Mouse (Mus musculus): Measurements from ENCODE around the gene Ccdc138. TPM values are rescaled to one million over a fixed set of nuclear protein-coding genes. Genes with fewer than 3 reads are reported as not detected.
"Not testable (repeated sequence)": the region's sequence is repeated elsewhere in the genome, so short reads cannot be mapped to it uniquely, and the experiment has no call there.

The Ccdc138 gene
- total RNA-seq (2015; ENCODE audit: low replicate concordance) (0.19 and 2.3 TPM in 2 replicates), total RNA-seq (2017; ENCODE audit: low replicate concordance) (3.7 and 4.7 TPM in 2 replicates)

DNA sequence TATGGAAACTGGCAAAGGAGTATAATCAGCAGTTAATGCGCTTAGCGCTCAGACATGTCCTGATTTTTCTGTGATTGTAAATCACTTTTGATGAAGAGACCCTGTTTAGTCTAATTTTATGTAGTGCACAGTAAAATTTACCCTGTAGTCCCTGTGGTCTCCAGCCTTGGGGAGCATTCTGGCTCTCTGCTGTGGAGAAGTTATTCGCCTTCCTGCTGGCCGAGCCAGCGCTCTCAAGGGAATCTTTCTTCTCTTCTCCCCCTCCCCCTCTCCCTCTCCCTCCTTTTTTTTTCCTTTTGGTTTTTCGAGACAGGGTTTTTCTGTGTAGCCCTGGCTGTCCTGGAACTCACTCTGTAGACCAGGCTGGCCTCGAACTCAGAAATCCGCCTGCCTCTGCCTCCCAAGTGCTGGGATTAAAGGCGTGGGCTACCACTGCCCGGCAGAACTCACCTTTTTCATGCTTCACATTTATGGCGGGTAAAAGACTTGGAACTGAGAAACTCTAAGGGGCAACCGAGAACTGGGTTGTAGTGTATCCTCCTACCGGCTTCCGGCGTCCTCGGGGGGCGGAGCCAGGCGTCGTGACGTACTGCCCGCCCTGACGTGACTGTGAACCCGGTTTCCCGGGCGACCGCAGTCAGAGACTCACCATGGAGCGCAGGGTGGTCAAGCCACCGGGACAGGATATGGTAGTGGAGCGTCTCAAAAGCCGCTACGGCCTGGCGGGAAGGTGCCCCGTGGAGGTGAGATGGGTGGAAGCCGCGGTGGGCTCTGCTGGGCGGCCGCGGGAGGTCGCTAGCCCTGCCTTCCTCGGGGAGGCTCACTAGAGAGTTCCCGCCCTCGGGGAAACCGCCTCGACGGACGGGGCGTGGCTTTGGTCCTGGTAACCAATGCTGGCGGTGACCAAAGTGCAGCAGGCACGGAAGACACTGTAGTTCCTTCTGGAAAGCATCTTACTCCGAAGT is at the start of gene Ccdc138:
TSS of gene Ccdc138 (plus strand) at position 629 of the 965 bp plus-strand sequence.
- ATAC-seq (replicated peaks; ENCODE audit: low FRiP score, poor library complexity, severe bottlenecking) = peak; percentile 99

DNA sequence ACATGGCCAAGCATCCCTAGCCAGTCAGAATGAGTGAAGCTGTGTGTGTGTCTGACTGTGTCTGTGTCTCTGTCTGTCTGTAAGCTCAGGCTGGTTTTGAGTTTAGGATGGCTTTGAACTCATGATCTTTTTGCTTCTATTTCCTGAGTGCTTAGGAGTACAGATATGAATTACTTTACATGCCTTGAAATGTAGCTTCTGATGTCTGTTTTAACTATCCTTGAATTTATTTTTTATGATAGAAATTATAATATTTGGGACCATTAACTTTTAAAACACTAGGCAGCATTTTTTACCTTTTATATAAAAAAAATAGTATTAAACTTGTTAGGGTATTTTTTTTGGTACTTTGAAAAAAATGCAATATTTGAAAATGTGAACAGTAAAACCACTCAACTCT is 46.2 kb upstream of the Ccdc138 start:
- ATAC-seq (replicated peaks; ENCODE audit: low FRiP score, poor library complexity, severe bottlenecking) = no peak

DNA sequence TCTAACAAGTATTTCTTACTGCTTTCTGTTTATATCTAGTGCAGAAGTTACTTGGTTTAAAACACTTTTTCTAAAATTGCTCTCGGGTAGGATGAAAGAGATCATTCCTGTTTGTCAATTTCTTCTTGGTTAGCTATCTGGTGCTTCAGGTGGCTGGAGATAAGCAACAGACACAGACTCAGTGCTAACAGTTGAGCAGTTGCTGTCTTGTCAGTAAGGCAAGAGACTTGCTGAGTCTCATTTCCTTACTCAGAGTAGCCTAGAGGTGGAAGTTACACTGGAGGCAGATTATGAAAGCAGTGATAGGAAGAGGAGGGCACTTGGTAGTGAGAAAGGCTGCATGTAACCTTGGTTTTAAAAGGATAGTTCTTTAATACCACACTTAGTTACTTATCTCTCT is 45.6 kb upstream of the Ccdc138 start:
- ATAC-seq (replicated peaks; ENCODE audit: low FRiP score, poor library complexity, severe bottlenecking) = peak; percentile 75

DNA sequence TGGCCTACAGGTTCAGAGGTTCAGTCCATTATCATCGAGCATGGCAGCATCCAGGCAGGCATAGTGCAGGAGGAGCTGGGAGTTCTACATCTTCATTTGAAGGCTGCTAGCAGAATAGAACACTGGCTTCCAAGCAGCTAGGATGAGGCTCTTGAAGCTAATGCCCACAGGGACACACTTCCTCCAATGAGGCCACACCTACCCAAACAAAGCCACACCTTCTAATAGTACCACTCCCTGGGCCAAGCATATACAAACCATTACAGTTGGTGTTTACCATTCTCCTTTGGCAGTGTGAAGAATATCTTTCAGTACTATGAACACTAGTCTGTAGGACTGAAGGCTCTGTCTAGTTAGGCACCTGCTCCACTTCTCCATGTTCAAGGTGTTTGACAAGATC is 37.9 kb upstream of the Ccdc138 start:
- ATAC-seq (replicated peaks; ENCODE audit: low FRiP score, poor library complexity, severe bottlenecking) = no peak

DNA sequence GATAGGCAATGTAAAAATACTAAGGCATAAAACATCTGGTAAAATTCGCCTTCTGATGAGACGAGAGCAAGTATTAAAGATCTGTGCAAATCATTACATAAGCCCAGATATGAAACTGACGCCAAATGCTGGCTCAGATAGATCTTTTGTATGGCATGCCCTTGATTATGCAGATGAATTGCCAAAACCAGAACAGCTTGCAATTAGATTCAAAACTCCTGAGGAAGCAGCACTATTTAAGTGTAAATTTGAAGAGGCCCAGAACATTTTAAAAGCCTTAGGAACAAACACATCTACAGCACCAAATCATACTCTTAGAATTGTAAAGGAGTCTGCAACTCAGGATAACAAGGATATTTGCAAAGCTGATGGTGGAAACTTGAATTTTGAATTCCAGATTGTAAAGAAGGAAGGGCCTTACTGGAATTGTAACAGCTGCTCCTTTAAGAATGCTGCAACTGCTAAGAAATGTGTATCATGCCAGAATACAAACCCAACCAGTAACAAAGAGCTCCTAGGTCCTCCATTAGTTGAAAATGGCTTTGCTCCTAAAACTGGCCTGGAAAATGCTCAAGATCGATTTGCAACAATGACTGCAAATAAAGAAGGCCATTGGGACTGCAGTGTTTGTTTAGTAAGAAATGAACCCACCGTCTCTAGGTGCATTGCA is 20.5 kb upstream of the Ccdc138 start:
- ATAC-seq (replicated peaks; ENCODE audit: low FRiP score, poor library complexity, severe bottlenecking) = no peak

DNA sequence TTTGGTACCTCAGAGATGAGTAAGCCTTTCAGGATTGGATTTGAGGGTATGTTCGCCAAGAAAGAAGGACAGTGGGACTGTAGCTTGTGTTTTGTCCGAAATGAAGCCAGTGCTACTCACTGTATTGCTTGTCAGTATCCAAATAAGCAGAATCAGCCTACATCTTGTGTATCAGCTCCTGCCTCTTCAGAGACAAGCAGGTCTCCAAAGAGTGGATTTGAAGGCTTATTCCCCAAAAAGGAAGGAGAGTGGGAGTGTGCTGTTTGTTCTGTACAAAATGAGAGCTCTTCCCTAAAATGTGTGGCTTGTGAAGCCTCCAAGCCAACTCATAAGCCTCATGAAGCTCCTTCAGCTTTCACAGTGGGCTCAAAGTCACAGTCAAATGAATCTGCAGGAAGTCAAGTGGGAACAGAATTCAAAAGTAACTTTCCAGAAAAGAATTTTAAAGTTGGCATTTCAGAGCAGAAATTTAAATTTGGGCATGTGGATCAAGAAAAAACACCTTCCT is 19.6 kb upstream of the Ccdc138 start:
- no peak for ATAC-seq (replicated peaks; ENCODE audit: low FRiP score, poor library complexity, severe bottlenecking)

DNA sequence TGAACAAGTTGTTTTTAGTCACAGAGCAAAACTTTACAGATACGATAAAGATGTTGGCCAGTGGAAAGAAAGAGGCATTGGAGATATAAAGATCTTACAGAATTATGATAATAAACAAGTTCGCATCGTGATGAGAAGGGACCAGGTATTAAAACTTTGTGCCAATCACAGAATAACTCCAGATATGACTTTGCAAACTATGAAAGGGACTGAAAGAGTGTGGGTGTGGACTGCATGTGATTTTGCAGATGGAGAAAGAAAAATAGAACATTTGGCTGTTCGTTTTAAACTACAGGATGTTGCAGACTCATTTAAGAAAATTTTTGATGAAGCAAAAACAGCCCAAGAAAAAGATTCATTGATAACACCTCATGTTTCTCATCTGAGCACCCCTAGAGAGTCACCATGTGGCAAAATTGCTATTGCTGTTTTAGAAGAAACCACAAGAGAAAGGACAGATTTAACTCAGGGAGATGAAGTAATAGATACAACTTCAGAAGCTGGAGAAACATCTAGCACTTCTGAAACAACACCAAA is 17.7 kb upstream of the Ccdc138 start:
- ATAC-seq (replicated peaks; ENCODE audit: low FRiP score, poor library complexity, severe bottlenecking) = no peak

DNA sequence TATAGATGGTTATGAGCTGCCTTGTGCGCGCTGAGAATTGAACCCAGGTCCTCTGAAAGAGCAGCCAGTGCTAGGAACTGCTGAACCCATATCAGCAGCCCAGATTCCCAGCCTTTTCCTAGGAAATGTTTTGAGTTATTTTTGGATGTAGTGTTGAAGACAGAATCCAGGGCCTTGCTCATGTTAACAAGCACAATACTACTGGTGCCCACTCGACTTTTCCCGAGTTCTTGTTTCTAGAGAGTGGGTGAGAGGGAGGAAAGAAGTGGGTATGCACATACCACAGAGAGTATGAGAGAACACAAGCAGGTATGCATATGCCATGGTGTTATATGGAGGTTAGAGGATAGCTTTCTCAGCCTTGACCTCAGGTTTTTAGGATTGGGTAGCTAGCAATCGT is 6.7 kb upstream of the Ccdc138 start:
- ATAC-seq (replicated peaks; ENCODE audit: low FRiP score, poor library complexity, severe bottlenecking) = no peak

DNA sequence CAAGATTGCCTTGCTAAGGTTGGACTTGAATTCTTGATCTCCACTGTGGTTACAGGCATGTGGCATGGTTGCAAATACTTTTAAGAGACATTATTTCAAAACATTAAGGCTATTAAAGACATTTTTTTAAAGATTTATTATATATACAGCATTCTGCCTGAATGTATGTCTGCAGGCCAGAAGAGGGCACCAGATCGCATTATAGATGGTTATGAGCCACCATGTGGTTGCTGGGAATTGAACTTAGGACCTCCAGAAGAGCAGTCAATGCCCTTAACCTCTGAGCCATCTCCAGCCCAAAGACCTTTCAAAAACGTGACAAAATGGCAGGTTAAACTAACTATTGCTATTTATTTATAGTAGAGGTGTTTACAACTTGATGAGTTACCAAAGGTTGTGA is 2.1 kb upstream of the Ccdc138 start:
- ATAC-seq (replicated peaks; ENCODE audit: low FRiP score, poor library complexity, severe bottlenecking) = no peak

DNA sequence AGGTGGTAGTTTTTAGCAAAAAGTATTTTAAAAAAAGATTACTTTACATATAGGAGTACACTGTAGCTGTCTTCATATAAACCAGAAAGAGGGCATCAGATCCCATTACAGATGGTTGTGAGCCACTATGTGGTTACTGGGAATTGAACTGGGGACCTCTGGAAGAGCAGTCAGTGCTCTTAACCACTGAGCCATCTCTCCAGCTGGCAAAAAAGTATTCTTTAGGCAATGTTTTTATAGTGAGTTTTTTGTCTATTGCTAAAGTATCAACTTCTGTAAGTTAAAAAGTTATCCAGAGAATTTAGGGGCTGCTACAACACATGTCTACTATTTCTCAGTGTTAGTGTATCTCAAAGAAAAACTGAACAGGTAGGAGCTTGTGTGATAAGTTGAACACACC is 1.0 kb upstream of the Ccdc138 start:
- no peak for ATAC-seq (replicated peaks; ENCODE audit: low FRiP score, poor library complexity, severe bottlenecking)

DNA sequence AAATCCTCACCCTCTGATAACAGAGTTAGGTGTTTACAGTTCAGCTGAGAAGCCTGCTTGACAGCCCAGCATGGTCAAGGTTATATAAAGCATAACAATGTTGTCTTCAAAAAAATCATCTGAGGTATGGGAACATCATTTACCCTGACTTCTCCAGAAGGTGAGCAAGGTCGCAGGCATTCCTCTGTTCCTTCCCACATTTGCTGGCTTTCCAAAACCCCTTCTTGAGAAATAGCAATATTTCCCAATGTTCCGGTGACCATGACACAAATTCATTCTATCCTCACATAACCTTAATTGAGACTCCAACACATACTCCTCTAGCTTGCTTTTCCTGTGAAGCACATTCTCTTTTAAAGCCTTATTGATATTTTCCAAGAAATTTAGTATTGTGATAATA is 768 bp downstream of the Ccdc138 start:
- no peak for ATAC-seq (replicated peaks; ENCODE audit: low FRiP score, poor library complexity, severe bottlenecking)

DNA sequence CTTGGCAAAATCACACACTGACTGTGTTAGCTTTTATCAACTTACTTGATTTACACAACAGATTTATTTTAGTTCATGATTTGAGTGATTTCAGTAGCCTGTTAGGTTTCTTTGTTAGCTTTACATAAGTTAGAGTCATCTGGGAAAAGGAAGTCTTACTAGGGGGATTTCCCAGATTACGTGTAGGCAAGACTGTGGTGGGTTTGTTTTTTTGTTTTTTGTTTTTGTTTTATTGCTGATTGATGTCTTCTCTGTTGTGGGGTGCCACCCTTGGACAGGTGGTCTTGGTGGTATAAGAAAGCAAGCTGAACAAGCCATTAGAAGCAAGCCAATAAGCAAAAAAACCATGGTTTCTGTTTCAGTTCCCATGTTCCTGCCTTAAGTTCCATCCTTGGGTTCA is 31.6 kb downstream of the Ccdc138 start:
- ATAC-seq (replicated peaks; ENCODE audit: low FRiP score, poor library complexity, severe bottlenecking) = no peak

DNA sequence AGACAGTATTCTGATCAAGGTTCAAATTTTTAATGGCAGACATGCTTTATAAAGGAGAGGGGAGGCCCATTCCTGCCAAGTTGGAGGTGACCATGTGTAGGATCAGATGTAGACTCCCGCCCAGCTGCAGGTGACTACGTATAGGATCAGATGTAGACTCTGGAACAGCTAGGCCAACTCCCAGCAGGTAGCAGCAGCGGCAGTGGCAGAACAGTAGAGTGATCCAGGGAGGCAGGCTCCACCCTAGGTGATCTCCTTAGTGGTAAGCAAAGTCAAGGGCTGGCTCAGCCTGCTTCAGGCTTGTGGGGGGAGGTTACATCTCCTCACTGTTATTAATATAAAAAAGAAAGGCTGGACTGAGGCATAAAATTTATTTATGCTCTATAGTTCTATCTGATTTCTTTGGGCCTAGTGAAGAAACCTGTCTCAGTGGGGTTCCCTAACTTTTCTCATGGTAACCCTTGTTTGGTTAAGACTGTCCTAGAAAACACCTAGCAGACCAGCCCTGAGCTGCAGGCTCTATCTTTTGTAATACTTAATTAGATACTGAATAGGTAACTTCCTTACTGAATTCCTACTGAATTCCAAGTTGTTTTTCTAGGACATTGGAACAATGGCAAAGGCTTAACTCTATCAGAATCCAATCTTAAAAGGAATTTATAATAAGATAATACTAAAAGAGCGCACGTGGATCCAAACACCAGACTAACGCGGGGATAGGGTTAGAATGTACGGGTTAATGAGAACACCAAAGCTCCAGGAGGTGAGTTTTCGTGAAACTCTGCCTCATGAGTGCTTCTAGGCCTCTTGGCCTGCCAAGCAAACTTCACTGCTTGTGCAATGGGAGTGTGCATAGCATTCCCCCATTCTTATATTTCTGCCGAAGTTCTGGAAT is 33.4 kb downstream of the Ccdc138 start:
- no peak for ATAC-seq (replicated peaks; ENCODE audit: low FRiP score, poor library complexity, severe bottlenecking)

DNA sequence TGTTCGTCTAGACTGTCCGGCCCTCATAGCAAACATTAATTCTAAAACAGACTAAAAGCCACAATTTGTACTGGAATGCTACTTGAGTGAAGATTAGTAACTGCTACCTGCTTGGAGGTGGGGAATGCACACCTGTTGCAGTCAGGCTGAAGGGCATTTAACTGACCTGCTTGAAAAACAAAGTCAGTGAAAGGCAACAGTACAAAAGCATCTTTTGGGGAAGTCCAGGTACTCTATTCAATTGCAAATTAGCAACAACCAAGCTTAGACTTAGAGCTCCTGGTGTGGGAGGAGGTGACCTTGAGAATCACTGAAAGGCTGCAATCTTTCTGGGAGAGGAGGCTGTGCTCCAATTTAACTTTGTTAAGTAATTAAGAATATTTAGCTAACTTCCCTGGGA is 34.4 kb downstream of the Ccdc138 start:
- no peak for ATAC-seq (replicated peaks; ENCODE audit: low FRiP score, poor library complexity, severe bottlenecking)

DNA sequence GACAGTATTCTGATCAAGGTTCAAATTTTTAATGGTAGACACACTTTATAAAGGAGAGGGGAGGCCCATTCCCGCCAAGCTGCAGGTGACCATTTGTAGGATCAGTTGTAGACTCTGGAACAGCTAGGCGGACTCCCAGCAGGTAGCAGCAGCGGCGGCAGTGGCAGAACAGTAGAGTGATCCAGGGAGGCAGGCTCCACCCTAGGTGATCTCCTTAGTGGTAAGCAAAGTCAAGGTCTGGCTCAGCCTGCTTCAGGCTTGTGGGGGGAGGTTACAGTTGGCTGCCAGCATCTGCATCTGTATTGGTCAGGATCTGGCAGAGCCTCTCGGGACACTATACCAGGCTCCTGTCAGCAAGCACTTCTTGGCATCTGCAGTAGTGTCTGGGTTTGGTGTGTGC is 38.5 kb downstream of the Ccdc138 start:
- ATAC-seq (replicated peaks; ENCODE audit: low FRiP score, poor library complexity, severe bottlenecking) = not testable (repeated sequence)

DNA sequence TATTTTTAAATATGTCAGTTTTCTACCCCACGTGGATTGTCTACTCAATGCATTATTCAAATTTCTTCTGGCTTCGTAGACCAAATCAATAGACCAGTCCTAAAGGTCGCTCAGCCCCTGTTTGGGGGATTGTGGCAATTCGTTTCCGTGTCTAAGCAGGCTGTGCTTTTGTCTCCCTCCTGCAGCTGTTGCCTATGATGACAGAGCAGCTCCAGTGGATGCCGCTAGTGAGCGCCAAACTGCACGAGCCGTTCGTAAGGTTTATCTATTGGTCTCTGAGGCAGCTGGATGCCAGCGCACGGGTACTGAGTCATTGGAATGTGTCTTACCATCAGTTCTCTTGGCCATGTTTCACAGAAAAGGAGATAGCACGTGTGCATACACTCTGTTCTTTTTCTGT is 42.9 kb downstream of the Ccdc138 start:
- ATAC-seq (replicated peaks; ENCODE audit: low FRiP score, poor library complexity, severe bottlenecking) = no peak

DNA sequence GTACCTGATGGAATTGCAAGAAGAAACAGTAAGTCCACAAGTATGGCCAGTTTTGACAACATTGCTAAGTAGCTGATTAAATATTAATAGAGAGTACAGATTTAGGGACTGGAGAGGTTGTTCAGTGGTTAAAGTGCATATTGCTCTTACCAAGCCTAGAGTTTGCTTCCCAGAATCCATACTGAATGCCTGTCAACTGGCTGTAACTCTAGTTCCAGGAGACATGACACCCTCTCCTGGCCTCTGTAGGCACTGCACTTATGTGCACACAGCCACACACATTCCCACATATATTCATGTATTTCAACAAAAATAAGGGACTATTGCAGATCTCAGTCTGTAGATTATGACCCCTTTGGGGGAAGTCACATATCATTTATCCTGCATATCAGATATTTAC is 51.0 kb downstream of the Ccdc138 start:
- ATAC-seq (replicated peaks; ENCODE audit: low FRiP score, poor library complexity, severe bottlenecking) = no peak

DNA sequence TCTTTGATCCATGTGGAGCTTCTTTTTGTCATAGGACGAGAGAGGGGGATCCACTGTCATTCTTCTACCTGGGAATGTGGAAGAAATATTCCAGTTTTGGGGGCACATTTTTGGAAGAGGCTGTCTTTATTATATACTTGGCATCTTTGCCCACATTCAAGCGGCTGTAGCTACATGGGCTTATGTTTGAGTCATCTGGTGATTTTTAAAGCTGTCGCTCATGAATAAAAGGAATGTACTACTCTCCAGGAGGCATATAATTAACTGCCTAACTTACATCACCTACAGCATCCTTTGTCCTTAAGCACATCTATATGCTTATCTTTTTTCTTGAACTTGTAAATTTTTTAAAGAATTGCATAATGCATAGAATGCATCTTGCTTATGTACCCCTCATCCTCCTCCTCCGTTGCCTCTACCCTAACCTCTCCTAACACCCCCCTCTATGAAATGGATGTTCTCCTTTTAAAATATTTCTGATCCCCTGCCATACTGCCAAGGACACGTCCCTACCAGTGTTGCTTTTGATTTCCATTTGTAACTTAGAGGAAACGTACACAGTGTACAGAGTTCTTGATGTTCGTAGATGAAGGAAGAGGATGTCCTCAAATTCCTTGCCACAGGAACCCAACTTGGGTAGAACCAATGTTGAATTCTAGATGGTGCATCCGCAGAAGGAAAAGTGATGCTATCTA is 57.1 kb downstream of the Ccdc138 start:
- no peak for ATAC-seq (replicated peaks; ENCODE audit: low FRiP score, poor library complexity, severe bottlenecking)

DNA sequence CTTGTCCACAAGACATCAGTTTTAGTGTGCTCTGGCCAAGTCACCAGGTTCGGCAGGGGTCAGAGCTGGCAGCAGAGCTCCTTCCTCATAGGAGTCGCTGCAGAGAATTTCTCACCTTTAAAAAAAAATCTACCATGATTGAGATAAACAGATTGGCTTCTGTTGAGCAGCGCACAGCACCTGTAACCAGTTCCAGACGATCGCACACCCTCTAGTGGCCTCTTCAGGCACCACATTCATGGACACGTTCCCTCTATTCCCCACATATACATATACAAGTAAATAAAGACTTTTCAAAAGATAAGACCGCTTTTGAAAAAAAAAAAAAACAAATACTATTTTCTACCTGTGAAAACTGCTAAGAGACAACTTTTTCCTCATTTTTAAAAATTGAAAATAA is 61.4 kb downstream of the Ccdc138 start:
- no peak; the same call in 1 of the 2 replicates for ATAC-seq (replicated peaks; ENCODE audit: low FRiP score, poor library complexity, severe bottlenecking)
